Mouse (Mus musculus): ENCODE results near the gene Pa2g4.
A peak's percentile ranks its signal among the peaks of the same experiment; 100 is the strongest.
"Not testable (repeated sequence)": the region's sequence is repeated elsewhere in the genome, so short reads cannot be mapped to it uniquely, and the experiment has no call there.

Pa2g4 gene

GRCm38 (mm10) chr10:128563544-128563943 is 2.2 kb downstream of the Pa2g4 start:
- H3K9me3 ChIP-seq (ENCODE audit: low read length), result no peaks in the 10 kb centered on the region
- no peak for TF ChIP-seq CTCF (conservative IDR thresholded peaks at IDR 0.05; ENCODE audit: low read length)
- TF ChIP-seq NANOG (IDR thresholded peaks at IDR 0.05; ENCODE audit: borderline replicate concordance, low read length), result no peak
- TF ChIP-seq POU5F1 (IDR thresholded peaks at IDR 0.05; ENCODE audit: borderline replicate concordance, low read length), result no peak
- peak overlapping the region; percentile 100 for H3K4me3 ChIP-seq (replicated peaks; ENCODE audit: low read length)
- H3K4me1 ChIP-seq (replicated peaks; ENCODE audit: low read depth, low read length), result peaks cover 66% of the 10 kb centered on the region
- peaks cover 62% of the 10 kb centered on the region for H3K36me3 ChIP-seq (ENCODE audit: insufficient read depth, low read length)
- H3K27me3 ChIP-seq (ENCODE audit: insufficient read depth, low read length), result no peaks in the 10 kb centered on the region

DNA sequence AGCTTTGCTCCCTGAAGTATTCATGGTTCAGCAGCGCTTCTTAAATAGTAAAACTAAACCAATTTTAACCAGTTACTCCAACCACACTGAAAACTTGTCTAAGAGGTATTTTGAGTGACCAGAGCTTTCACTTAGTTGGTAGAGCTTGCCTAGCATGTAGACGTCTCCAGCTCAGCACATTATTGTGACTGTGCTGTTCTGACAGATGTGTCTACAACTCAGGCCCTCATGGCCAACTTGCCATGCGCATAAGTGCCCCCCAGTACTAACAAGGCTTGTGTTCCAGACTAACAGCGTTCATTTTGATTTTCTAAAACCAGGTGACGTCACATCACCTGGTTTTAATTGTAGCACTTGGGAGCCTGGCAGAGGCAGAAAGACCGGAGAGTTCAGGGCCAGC is 8.8 kb downstream of the Pa2g4 start:
- Histone ChIP-seq H3K9me3 (ENCODE audit: low read length) (no peaks in the 10 kb centered on the region), H3K4me3 (replicated peaks; ENCODE audit: low read length) (no peak overlapping the region), H3K4me1 (replicated peaks; ENCODE audit: low read depth, low read length) (peaks cover 45% of the 10 kb centered on the region), H3K36me3 (ENCODE audit: insufficient read depth, low read length) (peaks cover 52% of the 10 kb centered on the region), H3K27me3 (ENCODE audit: insufficient read depth, low read length) (no peaks in the 10 kb centered on the region)
- TF ChIP-seq CTCF (conservative IDR thresholded peaks at IDR 0.05; ENCODE audit: low read length) (no peak), NANOG (IDR thresholded peaks at IDR 0.05; ENCODE audit: borderline replicate concordance, low read length) (no peak), POU5F1 (IDR thresholded peaks at IDR 0.05; ENCODE audit: borderline replicate concordance, low read length) (no peak)

DNA sequence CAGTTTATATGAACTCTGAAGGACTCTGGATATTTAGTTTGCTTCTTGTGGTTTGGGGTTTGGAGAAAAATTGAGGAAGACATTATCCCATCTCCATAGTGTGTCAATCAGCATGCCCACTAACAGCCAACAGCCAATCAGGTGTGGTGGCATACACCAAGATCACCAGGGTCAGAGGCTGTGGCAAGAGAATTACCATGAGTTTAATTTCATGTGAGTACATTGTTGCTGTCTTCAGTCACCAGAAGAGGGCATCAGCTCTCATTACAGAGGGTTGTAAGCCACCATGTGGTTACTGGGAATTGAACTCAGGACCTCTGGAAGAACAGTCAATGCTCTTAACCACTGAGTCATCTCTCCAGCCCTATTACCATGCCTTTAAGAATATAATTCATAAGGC is 9.5 kb downstream of the Pa2g4 start:
- no peaks in the 10 kb centered on the region for H3K27me3 ChIP-seq (ENCODE audit: insufficient read depth, low read length)
- no peak overlapping the region for H3K4me3 ChIP-seq (replicated peaks; ENCODE audit: low read length)
- peaks cover 39% of the 10 kb centered on the region for H3K4me1 ChIP-seq (replicated peaks; ENCODE audit: low read depth, low read length)
- TF ChIP-seq CTCF (conservative IDR thresholded peaks at IDR 0.05; ENCODE audit: low read length) (peak; percentile 21; the same call in 1 of the 2 replicates), NANOG (IDR thresholded peaks at IDR 0.05; ENCODE audit: borderline replicate concordance, low read length) (no peak), POU5F1 (IDR thresholded peaks at IDR 0.05; ENCODE audit: borderline replicate concordance, low read length) (no peak)
- peaks cover 45% of the 10 kb centered on the region for H3K36me3 ChIP-seq (ENCODE audit: insufficient read depth, low read length)
- H3K9me3 ChIP-seq (ENCODE audit: low read length), result no peaks in the 10 kb centered on the region

- H3K9me3 ChIP-seq (ENCODE audit: low read length); H3K27me3 ChIP-seq (ENCODE audit: insufficient read depth, low read length); H3K4me3 ChIP-seq (replicated peaks; ENCODE audit: low read length): not testable (repeated sequence)
- H3K4me1 ChIP-seq (replicated peaks; ENCODE audit: low read depth, low read length), result peaks cover 32% of the 10 kb centered on the region
- peaks cover 38% of the 10 kb centered on the region for H3K36me3 ChIP-seq (ENCODE audit: insufficient read depth, low read length)
Observed at GRCm38 (mm10) chr10:128555567-128555966, 10.2 kb downstream of the Pa2g4 start.

DNA sequence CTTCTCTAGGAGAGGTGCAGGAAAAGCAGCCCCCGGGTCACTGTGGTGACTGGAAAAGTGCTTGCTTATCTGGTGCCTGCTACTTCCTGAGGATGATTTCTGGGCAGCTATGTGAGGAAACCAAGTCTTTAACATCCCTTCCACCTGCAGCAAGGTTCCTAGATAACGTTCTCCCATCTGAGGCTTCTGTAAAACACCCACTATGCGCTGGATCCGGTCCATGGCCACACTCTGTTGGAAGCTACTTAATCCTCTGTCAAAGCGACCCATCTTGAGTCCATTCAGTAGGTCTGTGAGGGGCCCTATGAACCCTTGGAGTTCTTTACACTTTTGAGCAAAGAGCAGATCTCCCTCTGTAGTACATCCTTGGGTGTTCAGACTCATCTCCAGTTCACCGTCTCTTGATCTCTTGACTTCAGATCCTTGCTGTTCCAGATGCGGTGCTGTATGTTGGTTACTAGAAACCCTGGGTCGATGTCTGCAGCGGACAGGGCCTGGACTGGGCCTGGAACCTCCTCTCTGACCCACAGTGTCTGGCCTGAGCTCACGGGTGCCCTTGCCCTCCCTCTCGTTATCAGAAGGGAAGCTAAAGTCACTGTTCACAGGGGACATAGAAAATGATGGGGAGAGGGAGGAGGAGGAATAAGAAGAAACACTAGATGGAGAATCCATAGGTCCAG is 15.5 kb downstream of the Pa2g4 start:
- not testable (repeated sequence) for H3K9me3 ChIP-seq (ENCODE audit: low read length); H3K27me3 ChIP-seq (ENCODE audit: insufficient read depth, low read length); H3K4me3 ChIP-seq (replicated peaks; ENCODE audit: low read length)
- Histone ChIP-seq H3K4me1 (replicated peaks; ENCODE audit: low read depth, low read length) (peaks cover 24% of the 10 kb centered on the region), H3K36me3 (ENCODE audit: insufficient read depth, low read length) (peaks cover 18% of the 10 kb centered on the region)

DNA sequence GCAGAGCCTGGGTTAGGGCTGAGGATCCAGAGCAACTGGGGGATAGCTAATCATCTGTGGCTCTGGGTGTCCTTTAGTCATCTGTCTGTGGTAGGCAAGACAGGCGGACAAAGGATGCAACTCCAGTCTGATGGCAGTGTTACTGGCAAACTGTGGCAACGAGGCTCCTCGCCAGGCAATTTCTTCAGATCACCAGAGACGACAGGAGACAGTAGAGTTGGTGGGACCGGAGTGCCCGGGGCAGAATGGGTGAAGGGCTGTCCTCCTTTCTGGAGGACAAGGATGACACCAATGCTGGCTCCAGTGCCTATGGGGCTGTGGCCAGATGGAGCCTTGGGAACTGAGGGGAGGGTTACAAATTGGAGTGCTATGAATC is 16.1 kb downstream of the Pa2g4 start:
- not testable (repeated sequence) for H3K27me3 ChIP-seq (ENCODE audit: insufficient read depth, low read length); H3K9me3 ChIP-seq (ENCODE audit: low read length)
- peaks cover 30% of the 10 kb centered on the region for H3K4me1 ChIP-seq (replicated peaks; ENCODE audit: low read depth, low read length)
- H3K4me3 ChIP-seq (replicated peaks; ENCODE audit: low read length), result peak overlapping the region; percentile 94
- H3K36me3 ChIP-seq (ENCODE audit: insufficient read depth, low read length), result peaks cover 24% of the 10 kb centered on the region

- H3K36me3 ChIP-seq (ENCODE audit: insufficient read depth, low read length), result peaks cover 30% of the 10 kb centered on the region
- no peak for TF ChIP-seq CTCF (conservative IDR thresholded peaks at IDR 0.05; ENCODE audit: low read length)
- no peak for TF ChIP-seq POU5F1 (IDR thresholded peaks at IDR 0.05; ENCODE audit: borderline replicate concordance, low read length)
- TF ChIP-seq NANOG (IDR thresholded peaks at IDR 0.05; ENCODE audit: borderline replicate concordance, low read length), result no peak
- no peaks in the 10 kb centered on the region for H3K9me3 ChIP-seq (ENCODE audit: low read length)
- H3K4me1 ChIP-seq (replicated peaks; ENCODE audit: low read depth, low read length), result peaks cover 35% of the 10 kb centered on the region
- H3K27me3 ChIP-seq (ENCODE audit: insufficient read depth, low read length), result no peaks in the 10 kb centered on the region
- peak within 1 kb of the TSS; percentile 94 for H3K4me3 ChIP-seq (replicated peaks; ENCODE audit: low read length)
Observed at GRCm38 (mm10) chr10:128548947-128549681, 16.7 kb downstream of the Pa2g4 start, which contains the start of gene Rpl41. TSS of gene Rpl41 (minus strand) at chr10:128549305.

DNA sequence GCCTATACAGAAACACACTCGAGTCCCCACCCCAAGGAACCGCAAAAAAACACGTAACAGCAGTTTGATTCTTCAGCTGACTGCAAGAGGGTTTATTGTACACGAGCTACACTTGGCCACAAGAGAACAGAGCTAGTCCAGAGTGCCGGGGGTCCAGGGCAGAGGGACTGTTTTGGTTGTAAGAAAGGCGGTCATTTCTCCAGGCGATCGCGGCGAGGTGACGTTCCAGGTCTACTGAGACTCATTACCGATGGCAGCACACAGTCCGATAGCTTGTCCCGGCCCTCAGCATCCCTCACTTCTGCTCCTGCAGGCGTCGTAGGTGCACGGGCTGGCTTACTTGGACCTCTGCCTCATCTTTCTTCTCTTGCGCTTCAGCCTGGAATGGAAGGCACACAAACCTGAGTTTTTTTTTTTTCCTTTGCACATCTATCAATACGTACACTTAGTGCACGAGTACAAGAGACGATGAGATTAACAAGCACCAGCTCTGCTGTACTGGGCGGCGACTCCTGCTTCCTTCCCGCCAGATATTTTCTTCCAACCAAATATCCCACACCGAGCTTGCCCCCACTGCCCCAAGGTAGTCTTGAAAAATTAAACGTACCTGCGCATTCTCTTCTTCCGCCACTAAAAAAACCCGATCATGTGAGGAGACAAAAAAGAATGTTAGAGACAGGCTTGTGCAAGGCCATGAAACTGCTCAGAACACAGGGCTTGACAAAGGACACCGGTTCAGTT is 17.6 kb downstream of the Pa2g4 start:
- H3K9me3 ChIP-seq (ENCODE audit: low read length); H3K27me3 ChIP-seq (ENCODE audit: insufficient read depth, low read length): not testable (repeated sequence)
- H3K36me3 ChIP-seq (ENCODE audit: insufficient read depth, low read length), result peaks cover 39% of the 10 kb centered on the region
- H3K4me3 ChIP-seq (replicated peaks; ENCODE audit: low read length), result peak overlapping the region; percentile 94
- H3K4me1 ChIP-seq (replicated peaks; ENCODE audit: low read depth, low read length), result peaks cover 44% of the 10 kb centered on the region
